Mouse (Mus musculus): ENCODE measurements around the gene Antxr1. TPM values are rescaled to one million over a fixed set of nuclear protein-coding genes. Genes with fewer than 3 reads are reported as not detected.
A peak's percentile ranks its signal among the peaks of the same experiment; 100 is the strongest.

Gene Antxr1
- polyA plus RNA-seq, 1 experiment from 2014 or later, result 21.1 TPM

GRCm38 (mm10) chr6:87269950-87270349, 65.7 kb downstream of the Antxr1 start:
- Histone ChIP-seq H3K4me1 (peaks cover 35% of the 10 kb centered on the region), H3K27ac (no peak overlapping the region), H3K4me3 (no peak overlapping the region), H3K4me2 (replicated peaks) (no peak overlapping the region), H3K27me3 (no peaks in the 10 kb centered on the region), H3K36me3 (peaks cover 60% of the 10 kb centered on the region), H3K9ac (no peak overlapping the region), H3K9me3 (peaks cover 4% of the 10 kb centered on the region; the same call in 1 of the 2 replicates)
- ATAC-seq (ENCODE audit: low FRiP score, low read depth), result no peak
- WGBS, result 62% methylated on average over 7 of the region's 7 CpGs

GRCm38 (mm10) chr6:87262666-87263065, 73.0 kb downstream of the Antxr1 start:
- no peak overlapping the region for H3K4me2 ChIP-seq (replicated peaks)
- no peak overlapping the region for H3K9ac ChIP-seq
- H3K36me3 ChIP-seq, result peaks cover 71% of the 10 kb centered on the region
- H3K9me3 ChIP-seq, result no peaks in the 10 kb centered on the region
- WGBS, result 32% methylated on average over 2 of the region's 2 CpGs
- H3K4me3 ChIP-seq, result no peak overlapping the region
- H3K4me1 ChIP-seq, result peaks cover 21% of the 10 kb centered on the region
- no peak overlapping the region for H3K27ac ChIP-seq
- H3K27me3 ChIP-seq, result no peaks in the 10 kb centered on the region
- ATAC-seq (ENCODE audit: low FRiP score, low read depth), result no peak

- no peaks in the 10 kb centered on the region for H3K27me3 ChIP-seq
- no peak overlapping the region for H3K4me3 ChIP-seq
- no peak overlapping the region for H3K9ac ChIP-seq
- peaks cover 66% of the 10 kb centered on the region for H3K36me3 ChIP-seq
- no peak for ATAC-seq (ENCODE audit: low FRiP score, low read depth)
- no peak overlapping the region for H3K27ac ChIP-seq
- WGBS, result 73% methylated on average over 5 of the region's 5 CpGs
- H3K9me3 ChIP-seq, result no peaks in the 10 kb centered on the region
- H3K4me2 ChIP-seq (replicated peaks), result no peak overlapping the region
- peaks cover 40% of the 10 kb centered on the region for H3K4me1 ChIP-seq
Observed at GRCm38 (mm10) chr6:87258976-87259375, 76.6 kb downstream of the Antxr1 start.

- ATAC-seq (ENCODE audit: low FRiP score, low read depth), result no peak
- 70% methylated on average over 7 of the region's 7 CpGs for WGBS
- peaks cover 41% of the 10 kb centered on the region for H3K4me1 ChIP-seq
- no peaks in the 10 kb centered on the region for H3K9me3 ChIP-seq
- H3K4me2 ChIP-seq (replicated peaks), result no peak overlapping the region
- H3K36me3 ChIP-seq, result peaks cover 64% of the 10 kb centered on the region
- no peak overlapping the region for H3K4me3 ChIP-seq
- no peak overlapping the region for H3K9ac ChIP-seq
- H3K27me3 ChIP-seq, result no peaks in the 10 kb centered on the region
- H3K27ac ChIP-seq, result no peak overlapping the region; the same call in 1 of the 2 replicates
Observed at GRCm38 (mm10) chr6:87257981-87258775, 77.4 kb downstream of the Antxr1 start.

GRCm38 (mm10) chr6:87257471-87257870, 78.2 kb downstream of the Antxr1 start:
- H3K4me3 ChIP-seq, result no peak overlapping the region
- H3K27me3 ChIP-seq, result no peaks in the 10 kb centered on the region
- peaks cover 57% of the 10 kb centered on the region for H3K36me3 ChIP-seq
- H3K9ac ChIP-seq, result no peak overlapping the region
- H3K27ac ChIP-seq, result no peak overlapping the region
- peaks cover 44% of the 10 kb centered on the region for H3K4me1 ChIP-seq
- 85% methylated on average over 4 of the region's 4 CpGs for WGBS
- ATAC-seq (ENCODE audit: low FRiP score, low read depth), result no peak
- no peak overlapping the region for H3K4me2 ChIP-seq (replicated peaks)
- no peaks in the 10 kb centered on the region for H3K9me3 ChIP-seq

GRCm38 (mm10) chr6:87255668-87256067, 80.0 kb downstream of the Antxr1 start:
- Histone ChIP-seq H3K27me3 (no peaks in the 10 kb centered on the region), H3K27ac (no peak overlapping the region), H3K4me2 (replicated peaks) (no peak overlapping the region), H3K9me3 (no peaks in the 10 kb centered on the region), H3K4me3 (no peak overlapping the region), H3K36me3 (peaks cover 44% of the 10 kb centered on the region), H3K4me1 (peaks cover 58% of the 10 kb centered on the region), H3K9ac (no peak overlapping the region)
- 80% methylated on average over 12 of the region's 12 CpGs for WGBS
- no peak for ATAC-seq (ENCODE audit: low FRiP score, low read depth)

GRCm38 (mm10) chr6:87254756-87255155, 80.9 kb downstream of the Antxr1 start:
- Histone ChIP-seq H3K27me3 (no peaks in the 10 kb centered on the region), H3K9me3 (no peaks in the 10 kb centered on the region), H3K9ac (no peak overlapping the region), H3K4me1 (peaks cover 58% of the 10 kb centered on the region), H3K4me3 (no peak overlapping the region), H3K27ac (no peak overlapping the region), H3K4me2 (replicated peaks) (no peak overlapping the region), H3K36me3 (peaks cover 43% of the 10 kb centered on the region)
- 30% methylated on average over 7 of the region's 7 CpGs for WGBS
- ATAC-seq (ENCODE audit: low FRiP score, low read depth), result 0 out of 2 replicates have a peak, but pooled peaks have one; percentile 20

- Histone ChIP-seq H3K4me1 (peaks cover 52% of the 10 kb centered on the region), H3K36me3 (peaks cover 46% of the 10 kb centered on the region), H3K9ac (no peak overlapping the region), H3K9me3 (no peaks in the 10 kb centered on the region), H3K27ac (no peak overlapping the region; the same call in 1 of the 2 replicates), H3K4me2 (replicated peaks) (no peak overlapping the region), H3K4me3 (no peak overlapping the region), H3K27me3 (no peaks in the 10 kb centered on the region)
- no peak for ATAC-seq (ENCODE audit: low FRiP score, low read depth)
- WGBS, result 43% methylated on average over 5 of the region's 5 CpGs
Observed at GRCm38 (mm10) chr6:87251716-87252115, 83.9 kb downstream of the Antxr1 start.

GRCm38 (mm10) chr6:87250701-87251100, 84.9 kb downstream of the Antxr1 start:
- ATAC-seq (ENCODE audit: low FRiP score, low read depth), result no peak
- no peak overlapping the region for H3K4me2 ChIP-seq (replicated peaks)
- 68% methylated on average over 3 of the region's 3 CpGs for WGBS
- H3K4me1 ChIP-seq, result peaks cover 45% of the 10 kb centered on the region
- no peak overlapping the region for H3K27ac ChIP-seq
- H3K27me3 ChIP-seq, result no peaks in the 10 kb centered on the region
- no peak overlapping the region for H3K4me3 ChIP-seq
- peaks cover 48% of the 10 kb centered on the region for H3K36me3 ChIP-seq
- no peaks in the 10 kb centered on the region for H3K9me3 ChIP-seq
- no peak overlapping the region for H3K9ac ChIP-seq

GRCm38 (mm10) chr6:87248226-87248834, 87.3 kb downstream of the Antxr1 start:
- Histone ChIP-seq H3K9ac (no peak overlapping the region), H3K4me3 (no peak overlapping the region), H3K36me3 (peaks cover 39% of the 10 kb centered on the region), H3K27ac (no peak overlapping the region; the same call in 1 of the 2 replicates), H3K4me1 (peaks cover 42% of the 10 kb centered on the region), H3K4me2 (replicated peaks) (no peak overlapping the region), H3K9me3 (no peaks in the 10 kb centered on the region), H3K27me3 (no peaks in the 10 kb centered on the region)
- WGBS, result 65% methylated on average over 9 of the region's 9 CpGs
- ATAC-seq (ENCODE audit: low FRiP score, low read depth), result no peak

GRCm38 (mm10) chr6:87244117-87245100, 91.2 kb downstream of the Antxr1 start:
- WGBS, result 33% methylated on average over 9 of the region's 9 CpGs
- no peak overlapping the region for H3K4me2 ChIP-seq (replicated peaks)
- H3K4me3 ChIP-seq, result no peak overlapping the region
- H3K4me1 ChIP-seq, result peaks cover 26% of the 10 kb centered on the region
- no peaks in the 10 kb centered on the region for H3K9me3 ChIP-seq
- peaks cover 68% of the 10 kb centered on the region for H3K36me3 ChIP-seq
- ATAC-seq (ENCODE audit: low FRiP score, low read depth), result no peak
- no peak overlapping the region for H3K9ac ChIP-seq
- H3K27me3 ChIP-seq, result no peaks in the 10 kb centered on the region
- H3K27ac ChIP-seq, result peak overlapping the region; percentile 53; the same call in 1 of the 2 replicates
